Mouse (Mus musculus) left cerebral cortex, postnatal 25 days (tissue): ENCODE results near the gene Dennd6a. TPM values are rescaled to one million over a fixed set of nuclear protein-coding genes. Genes with fewer than 3 reads are reported as not detected.
"Not testable (repeated sequence)": the region's sequence is repeated elsewhere in the genome, so short reads cannot be mapped to it uniquely, and the experiment has no call there.

Source experiments
- DNase-seq, 2 experiments: peaks; one replicate each; pipeline ENCODE4 v3.0.0; 2022; ENCODE audit warnings: low spot score in 2 of 2, mixed read lengths in 1 of 2
- intact Hi-C: fragments of 180-260 bp; cut with DNase I; formaldehyde crosslinking; loops from one replicate; pipeline ENCODE4 v1.15.1; 2025
- total RNA-seq, 2 experiments: library from RNA; stranded (reverse); gene quantifications; 2 replicates each; pipeline ENCODE4 v1.2.3; 2021

Dennd6a gene
- total RNA-seq = 10 to 100 TPM; 26.0 to 26.1 TPM

DNA sequence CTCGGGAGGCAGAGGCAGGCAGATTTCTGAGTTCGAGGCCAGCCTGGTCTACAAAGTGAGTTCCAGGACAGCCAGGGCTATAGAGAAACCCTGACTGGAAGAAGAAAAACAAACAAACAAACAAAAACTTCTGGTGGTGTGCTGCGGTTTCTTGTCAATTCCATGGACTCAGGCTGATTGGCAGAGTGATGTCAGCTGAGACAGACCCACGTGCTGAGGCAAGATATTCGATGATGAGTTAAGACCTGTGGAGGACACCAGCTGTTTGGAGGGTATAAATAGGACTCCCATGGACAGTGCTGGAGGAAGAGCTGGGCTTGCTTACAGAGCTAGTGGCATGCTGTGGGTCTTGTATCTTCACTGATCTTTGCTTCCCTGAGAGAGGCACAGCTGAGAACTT lies at the start of gene Dennd6a:
Gene Dennd6a (plus strand): TSS at position 301 of the 400 bp plus-strand sequence.
- intact Hi-C loops, DNase-seq: not testable (repeated sequence)

GRCm38 (mm10) chr14:26525955-26526354 lies 47.7 kb upstream of the Dennd6a start:
- intact Hi-C loops = no loop called here
- DNase-seq = no peak

DNA sequence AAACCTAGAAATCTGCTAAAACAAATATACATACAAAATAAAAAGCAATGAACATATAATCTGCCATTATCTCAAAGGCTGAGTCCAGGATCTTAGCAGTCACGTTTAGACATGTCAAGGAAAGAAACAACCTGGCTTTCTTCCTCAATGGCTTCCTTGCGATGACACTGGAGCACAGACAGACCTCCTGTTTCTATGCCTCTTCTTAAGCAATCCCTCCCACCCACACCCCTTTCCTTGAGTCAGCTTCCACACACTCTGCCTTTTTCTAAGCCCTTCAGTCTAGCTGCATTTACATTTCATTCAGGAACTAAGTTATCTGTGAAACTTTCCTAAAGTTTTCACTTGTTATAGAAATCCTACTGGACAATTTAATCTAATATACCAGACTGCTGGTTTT lies 45.4 kb upstream of the Dennd6a start:
- intact Hi-C loops = no loop called here
- DNase-seq = no peak

DNA sequence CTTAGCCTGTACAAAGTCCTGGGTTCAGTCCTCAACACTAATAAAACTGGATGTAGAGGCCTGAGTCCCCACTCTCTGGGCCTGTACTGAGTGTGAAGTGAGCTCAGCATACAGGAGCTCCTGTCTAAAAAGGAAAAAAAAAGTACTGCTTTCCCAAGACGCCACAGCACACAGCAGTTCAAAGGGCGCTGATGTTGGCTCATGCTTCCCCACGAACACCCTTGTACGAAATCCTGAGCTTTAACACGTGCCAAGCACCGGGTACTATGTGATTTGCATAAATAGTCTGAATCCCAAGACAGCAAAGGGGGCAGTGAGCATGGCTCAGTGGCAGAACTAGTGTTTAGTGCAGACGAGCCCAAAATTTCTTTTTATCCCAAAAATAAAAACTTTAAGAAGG lies 43.3 kb upstream of the Dennd6a start:
- intact Hi-C loops = loop anchor here (5.0 kb wide), 1 partner anchor 107 kb away; the partner anchor contains the start of gene Arf4
- DNase-seq = no peak

DNA sequence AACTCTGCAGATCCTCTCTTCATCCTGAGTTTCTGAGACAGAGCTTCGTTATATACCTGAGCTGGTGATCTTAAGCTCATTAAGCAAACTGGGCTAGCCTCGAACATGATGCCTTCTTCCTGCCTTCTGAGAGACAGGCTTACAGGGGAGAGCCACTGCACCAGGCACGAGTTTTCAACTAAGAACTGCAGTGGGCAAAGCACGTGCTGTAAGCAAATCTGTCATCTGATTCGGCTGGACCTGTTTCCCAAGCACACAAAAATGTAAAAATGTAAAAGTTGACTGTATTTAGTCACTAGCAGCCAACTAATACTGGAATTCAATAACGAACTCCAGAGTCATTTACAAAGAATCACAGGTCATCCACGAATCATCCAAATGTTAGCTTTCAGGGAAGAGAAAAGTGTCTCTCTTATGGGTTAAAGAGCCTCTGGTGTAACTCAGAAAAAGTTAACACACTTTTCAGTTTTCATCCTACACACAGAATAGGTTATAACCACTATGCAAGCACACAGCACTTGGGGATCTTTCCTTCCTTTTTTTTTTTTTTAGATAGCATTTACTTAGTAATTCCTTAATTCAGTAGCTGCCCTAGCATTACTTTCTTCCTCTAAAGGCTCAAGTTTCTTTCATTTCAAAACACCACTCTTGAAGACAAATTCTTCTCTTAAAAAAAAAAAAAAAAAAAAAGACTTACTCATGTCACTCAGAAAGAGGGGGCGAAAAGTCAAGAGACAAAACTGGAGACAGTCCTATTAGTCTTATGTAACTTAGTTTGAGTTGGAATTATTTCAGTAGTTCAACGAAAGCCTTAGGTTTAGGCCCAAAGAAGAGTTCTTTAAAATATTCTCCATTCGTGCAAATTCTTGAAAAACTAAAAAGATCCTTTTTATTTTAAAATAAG lies 42.0 kb upstream of the Dennd6a start:
- intact Hi-C loops = loop anchor here (5.0 kb wide), 1 partner anchor 106 kb away; the partner anchor contains the start of gene Arf4
- no peak for DNase-seq

GRCm38 (mm10) chr14:26532752-26533151 lies 40.9 kb upstream of the Dennd6a start:
- intact Hi-C loops = loop anchor here (5.0 kb wide), 1 partner anchor 105 kb away; the partner anchor contains the start of gene Arf4
- DNase-seq = no peak

GRCm38 (mm10) chr14:26533267-26533666 lies 40.4 kb upstream of the Dennd6a start:
- intact Hi-C loops = loop anchor here (5.0 kb wide), 1 partner anchor 104 kb away; the partner anchor contains the start of gene Arf4
- no peak for DNase-seq

DNA sequence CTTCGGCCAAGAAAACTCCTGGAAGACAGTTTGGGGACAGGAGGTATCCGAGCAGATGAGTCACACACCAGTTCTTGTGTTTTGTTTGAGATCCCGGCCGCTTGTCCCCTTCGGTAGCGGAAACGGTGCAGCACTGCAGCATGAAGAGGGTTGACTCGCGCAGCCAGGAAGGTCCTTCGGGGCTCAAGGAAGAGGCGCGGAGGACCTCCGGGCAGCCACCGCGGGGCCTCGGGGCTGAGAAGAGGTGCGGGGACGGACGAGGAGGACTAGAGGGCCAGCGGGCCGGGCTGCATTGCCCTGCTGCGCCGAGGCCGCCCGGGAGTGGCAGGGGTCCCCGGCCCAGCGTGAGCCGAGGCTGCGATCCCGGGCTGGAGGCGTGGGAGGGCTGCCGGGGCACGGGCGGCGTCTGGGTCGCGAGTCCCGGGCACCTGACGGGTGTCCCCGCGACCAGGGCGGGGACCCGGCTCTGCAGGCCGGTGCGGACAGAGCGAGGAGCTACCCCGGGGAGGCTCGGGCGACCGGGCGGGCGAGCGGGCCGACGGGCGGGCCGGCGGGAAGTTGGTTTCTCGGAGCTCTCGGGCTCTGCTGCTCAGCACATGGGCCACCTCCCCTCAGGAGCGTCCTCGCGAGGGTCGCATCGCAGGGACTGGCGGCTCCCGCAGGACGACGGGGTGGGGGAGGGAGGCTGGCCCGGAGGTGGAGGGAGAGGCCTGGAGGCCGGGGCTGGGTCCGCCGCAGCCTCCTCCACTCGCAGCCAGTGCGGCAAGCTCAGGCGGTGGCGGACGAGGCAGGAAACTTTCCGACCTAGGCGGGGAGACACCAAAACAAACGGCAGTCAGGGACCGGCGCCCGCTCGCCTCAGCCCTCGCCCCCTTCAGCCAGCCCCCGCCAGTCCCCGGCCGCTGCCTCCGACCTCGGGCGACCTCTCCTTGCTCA lies 39.6 kb upstream of the Dennd6a start:
- peak; percentile 28 to 37 for DNase-seq
- intact Hi-C loops = loop anchor here (1.0 to 5.0 kb wide), 3 partner anchors 43 to 103 kb away; partner anchors contain the start of gene Arf4

DNA sequence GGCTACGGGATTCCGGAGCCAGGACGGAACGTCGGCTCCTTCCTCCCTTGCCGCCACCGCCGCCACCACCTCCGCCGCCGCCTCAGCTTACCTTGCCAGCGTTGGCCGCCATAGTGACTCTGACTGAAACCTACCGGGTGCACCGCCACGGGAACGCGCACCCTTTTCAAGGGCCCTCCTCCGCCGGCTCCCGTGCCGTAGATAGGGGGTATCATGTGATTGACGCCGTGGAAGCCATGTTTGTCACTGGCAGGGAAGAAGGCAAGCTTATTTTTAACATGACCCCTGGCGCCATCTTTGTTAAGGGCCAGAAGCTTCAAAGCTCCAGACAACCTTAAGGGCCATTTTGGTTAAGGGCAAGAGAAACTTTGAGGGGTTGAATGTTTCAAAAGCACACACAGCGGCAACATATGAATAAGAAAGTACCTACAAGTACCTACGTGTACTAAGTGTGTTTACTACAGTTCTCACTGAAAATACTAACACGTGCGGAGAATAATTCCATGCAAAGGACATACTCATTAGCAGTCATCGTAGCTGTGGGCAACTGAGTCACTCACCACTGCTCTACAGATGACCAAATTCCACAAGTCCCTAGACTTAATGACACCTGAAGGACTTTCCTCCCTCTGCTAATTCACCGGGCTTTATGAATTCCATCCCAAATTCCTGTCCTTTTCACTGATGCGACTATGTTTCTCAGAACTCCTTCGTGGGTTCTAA lies 38.7 kb upstream of the Dennd6a start, which contains the start of gene Slmap:
Gene Slmap (minus strand): TSS at position 175 of the 723 bp plus-strand sequence.
- peak; percentile 99 for DNase-seq
- intact Hi-C loops = loop anchor here (1.0 to 5.0 kb wide), 3 partner anchors 44 to 102 kb away; partner anchors contain the start of gene Arf4

GRCm38 (mm10) chr14:26539241-26539640 lies 34.4 kb upstream of the Dennd6a start:
- intact Hi-C loops = no loop called here
- DNase-seq = peak; percentile 36 to 90

DNA sequence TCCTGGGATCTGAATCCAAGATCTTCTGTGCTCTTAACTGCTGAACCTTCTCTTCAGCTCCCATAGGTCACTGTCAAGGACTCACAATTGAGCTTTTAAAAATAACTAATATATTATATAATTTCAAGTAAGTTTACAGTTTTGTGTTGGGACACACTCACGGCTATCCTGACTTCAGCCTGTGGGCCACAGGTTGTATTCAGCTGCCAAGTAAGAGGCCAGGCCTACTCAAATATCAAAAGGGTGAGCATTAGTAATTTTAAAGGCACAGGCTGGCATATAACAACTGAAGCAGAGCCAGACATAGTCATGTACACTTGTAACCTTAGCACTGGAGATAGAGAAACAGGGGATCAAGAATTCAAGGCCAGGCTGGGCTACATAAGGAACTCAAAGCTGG lies 33.1 kb upstream of the Dennd6a start:
- no peak for DNase-seq
- intact Hi-C loops = no loop called here

- intact Hi-C loops = no loop called here
- no peak for DNase-seq
Measured at GRCm38 (mm10) chr14:26542136-26542535, 31.5 kb upstream of the Dennd6a start.

DNA sequence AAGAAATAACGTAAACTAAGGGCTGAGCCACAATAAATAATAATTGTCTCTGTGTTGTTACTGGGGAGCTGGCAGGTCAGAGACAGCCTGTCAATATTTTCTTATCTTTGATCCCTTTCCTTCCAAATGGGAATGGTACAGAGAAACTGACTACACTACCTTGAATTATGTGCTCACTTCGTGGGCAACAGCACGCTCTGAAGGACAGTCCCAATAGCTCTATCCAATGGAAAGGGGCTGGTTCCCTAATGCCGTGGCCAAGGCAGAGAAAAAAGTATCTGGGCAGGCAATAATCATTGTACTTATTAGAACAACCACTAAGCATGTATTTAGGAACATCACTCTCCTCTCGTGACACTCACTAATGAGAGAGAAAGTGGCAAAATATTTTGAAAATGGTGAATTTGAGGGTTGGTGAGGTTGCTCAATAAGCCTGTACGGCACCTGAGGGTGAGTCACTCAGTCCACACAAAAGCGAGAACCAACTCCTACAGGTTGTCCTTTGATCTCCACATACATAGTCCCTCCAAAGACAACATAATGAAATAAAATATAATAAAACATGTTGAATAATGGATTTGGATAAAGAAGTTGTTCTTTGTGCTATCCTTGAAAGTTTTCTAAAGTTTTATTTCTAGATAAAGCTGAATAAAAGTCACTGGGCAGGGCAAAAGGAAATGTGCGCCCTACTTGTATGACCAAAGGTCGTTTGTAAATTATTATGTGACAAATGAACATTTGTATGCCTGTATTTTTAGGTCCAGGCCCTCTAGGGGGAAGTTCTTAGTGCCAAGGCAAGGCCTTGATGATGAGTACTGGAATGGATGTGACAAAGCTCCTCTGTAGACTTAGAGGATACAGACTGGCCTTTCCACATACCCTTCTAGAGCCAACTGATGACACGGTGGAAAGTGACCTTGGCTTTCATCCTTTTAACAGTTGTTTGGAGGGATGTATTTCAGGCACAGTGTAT lies 25.9 kb upstream of the Dennd6a start:
- no peak for DNase-seq
- intact Hi-C loops = no loop called here

GRCm38 (mm10) chr14:26550712-26551111 lies 22.9 kb upstream of the Dennd6a start:
- intact Hi-C loops = no loop called here
- peak in 1 of 2 experiments; percentile 40 for DNase-seq

DNA sequence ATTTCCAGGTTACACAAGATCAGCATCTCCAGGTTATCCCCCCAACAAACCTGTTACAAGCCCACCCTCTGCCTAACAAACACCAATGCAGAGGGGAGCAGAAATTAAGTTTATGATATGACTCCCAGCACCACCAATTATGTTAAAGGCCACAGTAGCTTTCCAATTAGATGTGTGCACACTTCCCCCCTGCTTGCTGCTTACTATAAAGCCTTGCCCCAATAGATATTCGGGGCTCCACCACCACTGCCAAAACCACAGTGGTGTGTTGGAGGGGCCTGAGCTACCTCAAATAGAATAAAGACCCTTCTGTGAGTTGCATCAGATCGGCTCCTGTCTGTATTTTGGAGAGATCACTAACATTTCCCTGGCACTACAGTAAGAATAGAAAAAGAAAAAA lies 21.2 kb upstream of the Dennd6a start:
- intact Hi-C loops = no loop called here

DNA sequence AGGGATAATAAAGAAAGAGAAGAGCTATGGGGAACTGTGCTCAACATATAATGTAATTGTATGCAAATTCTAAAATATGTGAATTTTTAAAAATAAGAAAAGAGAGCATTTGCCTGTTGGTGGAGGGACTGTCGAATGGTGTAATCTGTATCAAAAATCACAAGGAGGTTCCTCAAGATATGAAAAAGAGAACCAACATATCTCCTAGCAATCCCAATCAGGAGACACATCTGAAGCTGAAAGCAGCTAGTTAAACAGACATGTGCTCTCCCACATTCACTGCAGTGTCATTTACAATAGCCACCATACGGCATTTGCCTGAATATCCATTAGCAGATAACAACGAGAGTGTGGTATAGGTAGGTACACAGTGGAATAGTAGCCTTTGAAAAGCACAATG lies 20.8 kb upstream of the Dennd6a start:
- no peak for DNase-seq
- intact Hi-C loops = no loop called here

More for the DNA sequence above, 21.2 kb upstream of the Dennd6a start:
- no peak for DNase-seq

- intact Hi-C loops = loop anchor here (2.0 kb wide), 1 partner anchor 19 kb away; no protein-coding TSS in a partner anchor
- DNase-seq = no peak
Measured at GRCm38 (mm10) chr14:26557581-26557980, 16.1 kb upstream of the Dennd6a start.

- intact Hi-C loops = no loop called here
- peak; percentile 36 to 70 for DNase-seq
Measured at GRCm38 (mm10) chr14:26558536-26558935, 15.1 kb upstream of the Dennd6a start.
